Mouse (Mus musculus): ENCODE data around the gene Fabp3.

GRCm38 (mm10) chr4:130282856-130283255 is 25.5 kb upstream of the Fabp3 start:
- TF ChIP-seq CTCF (IDR thresholded peaks at IDR 0.05; ENCODE audit: low read depth, low read length) (no peak), POLR2A (IDR thresholded peaks at IDR 0.05; ENCODE audit: extremely low read depth, insufficient read depth, low read length) (no peak)
